Mouse (Mus musculus) testis, adult 2 months (tissue): ENCODE measurements around the gene Necab3.

ENCODE experiments used
- CTCF ChIP-seq: fragments of 200-500 bp; IDR thresholded peaks from 2 replicates; pipeline ENCODE4 v1.5.1; 2012; ENCODE audit warnings: low read depth, mild to moderate bottlenecking, inconsistent platforms, low read length, moderate library complexity; ENCODE audit not compliant: control insufficient read depth, insufficient read depth, insufficient replicate concordance
- POLR2A ChIP-seq: fragments of 200-500 bp; IDR thresholded peaks from 2 replicates; pipeline ENCODE4 v1.6.1; 2012; ENCODE audit warnings: low read depth, mild to moderate bottlenecking, inconsistent platforms, low read length, moderate library complexity; ENCODE audit not compliant: control insufficient read depth

DNA sequence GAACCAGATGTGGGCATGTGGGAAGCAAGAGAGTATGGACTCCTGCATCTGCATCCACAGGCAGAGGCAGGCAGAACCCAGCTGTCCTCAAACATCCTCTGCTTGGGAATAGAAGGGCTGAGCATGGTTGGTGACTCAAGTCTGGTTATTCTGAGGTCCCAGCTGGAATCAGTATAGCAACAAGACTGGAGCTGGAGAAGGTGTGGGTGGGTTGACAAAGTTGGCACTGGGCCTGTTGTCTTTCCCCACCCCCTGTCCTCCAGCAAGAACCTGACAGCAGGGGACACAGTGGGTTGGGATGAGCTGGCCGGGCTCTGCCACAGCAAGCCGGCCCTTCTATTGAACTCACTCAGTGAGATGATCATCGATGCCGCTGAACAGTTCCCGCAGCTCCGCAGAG is 3.5 kb downstream of the Necab3 start:
- TF ChIP-seq POLR2A (no peak), CTCF (no peak)
